Mouse (Mus musculus): Measurements from ENCODE around the gene Bcl2l13.
"Not testable (repeated sequence)": the region's sequence is repeated elsewhere in the genome, so short reads cannot be mapped to it uniquely, and the experiment has no call there.

Bcl2l13 gene

GRCm38 (mm10) chr6:120835474-120836374 lies at the start of gene Bcl2l13:
Gene Bcl2l13, plus strand, starts transcription at chr6:120836212.
- DNase-seq, result peak; percentile 95 to 98

GRCm38 (mm10) chr6:120788068-120788607 lies 47.9 kb upstream of the Bcl2l13 start:
- no peak for DNase-seq

- no peak for DNase-seq
Measured at GRCm38 (mm10) chr6:120788904-120789303, 47.1 kb upstream of the Bcl2l13 start.

DNA sequence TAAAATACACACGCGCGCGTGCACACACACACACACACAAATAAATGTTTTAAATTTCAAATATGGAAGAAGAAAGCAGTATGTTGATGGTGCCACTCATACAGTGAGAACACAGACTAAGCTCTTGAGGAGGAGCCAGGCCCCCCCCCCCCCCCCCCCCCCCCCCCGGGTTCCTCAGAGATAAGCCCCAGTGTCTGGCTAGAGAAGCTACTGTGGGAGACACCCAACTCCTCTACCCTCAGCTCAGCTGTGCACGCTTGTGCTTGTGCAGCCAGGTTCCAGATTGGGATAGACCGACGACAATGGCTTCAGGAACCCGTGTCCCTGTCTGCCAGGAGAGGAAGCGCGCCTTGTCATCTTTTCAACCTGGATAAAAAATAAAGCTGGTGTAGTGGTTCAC lies 45.9 kb upstream of the Bcl2l13 start:
- no peak for DNase-seq

DNA sequence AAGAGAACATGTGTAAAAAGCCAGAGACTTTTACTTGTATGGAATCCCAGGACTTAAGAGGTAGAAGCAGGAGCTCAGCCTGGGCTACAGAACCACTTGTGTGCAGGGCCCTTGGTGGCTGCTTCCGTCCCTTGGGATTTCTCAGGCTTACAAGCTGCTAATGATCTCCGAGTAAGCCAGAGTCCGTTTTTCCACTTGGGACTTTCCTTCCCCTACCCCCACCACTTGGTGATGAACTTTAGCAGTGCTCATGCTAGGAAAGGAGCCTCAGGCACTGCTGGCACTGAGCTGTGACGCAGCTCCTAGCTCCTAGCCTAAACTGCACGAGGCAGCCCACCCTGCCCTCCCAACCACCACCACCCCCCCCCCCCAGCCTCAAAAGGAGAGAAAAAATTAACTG lies 45.3 kb upstream of the Bcl2l13 start:
- no peak for DNase-seq

DNA sequence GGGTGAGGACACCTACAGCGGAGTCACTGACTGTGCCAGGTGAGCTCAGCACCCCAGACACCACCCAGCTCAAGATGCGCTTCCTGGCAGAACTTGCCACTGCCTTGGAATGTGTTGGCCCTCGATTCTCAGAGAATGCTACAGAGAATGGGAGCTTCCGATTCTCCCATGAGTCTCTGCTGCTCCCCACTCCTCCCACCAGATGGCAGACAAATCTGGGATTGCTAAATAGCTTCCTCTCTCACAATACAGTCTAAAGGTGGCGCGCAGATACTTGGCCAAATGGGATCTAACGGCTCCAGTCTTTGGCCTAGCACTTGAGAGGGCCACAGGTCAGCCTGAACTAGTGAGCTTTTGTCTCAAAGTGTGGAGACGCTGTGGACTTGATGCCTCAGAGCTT lies 43.1 kb upstream of the Bcl2l13 start:
- DNase-seq, result no peak

DNA sequence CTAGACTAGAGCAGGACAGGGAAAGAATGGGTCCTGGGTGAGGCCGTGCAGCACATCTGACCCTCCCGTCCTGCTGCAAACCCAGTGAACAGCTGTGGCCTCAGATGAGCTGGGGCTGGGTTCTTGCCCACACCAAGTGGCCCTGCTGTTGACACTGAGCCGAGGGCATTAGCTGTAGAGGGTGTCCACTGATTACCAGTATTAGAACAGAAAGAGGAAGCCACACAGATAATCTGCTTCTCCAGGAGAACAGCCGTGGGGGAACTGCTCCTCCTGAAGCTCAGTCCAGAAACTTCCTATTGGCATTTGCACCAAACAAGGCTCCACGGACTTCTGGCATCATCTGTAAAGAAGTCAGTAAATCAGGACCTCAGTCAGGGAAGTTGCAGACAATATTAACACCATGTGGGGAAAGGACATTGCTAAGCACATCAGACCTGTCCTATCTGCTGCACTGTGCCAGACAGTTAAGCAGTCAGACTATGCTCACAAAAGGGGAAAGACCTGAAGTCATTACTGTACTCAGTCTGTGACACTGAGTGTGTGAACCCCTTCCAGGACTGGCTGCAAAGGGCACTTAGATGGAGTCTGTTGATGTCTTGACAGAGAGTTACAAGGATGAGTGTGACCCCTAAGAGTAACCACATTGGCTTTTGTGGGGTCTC lies 40.5 kb upstream of the Bcl2l13 start:
- DNase-seq, result no peak

DNA sequence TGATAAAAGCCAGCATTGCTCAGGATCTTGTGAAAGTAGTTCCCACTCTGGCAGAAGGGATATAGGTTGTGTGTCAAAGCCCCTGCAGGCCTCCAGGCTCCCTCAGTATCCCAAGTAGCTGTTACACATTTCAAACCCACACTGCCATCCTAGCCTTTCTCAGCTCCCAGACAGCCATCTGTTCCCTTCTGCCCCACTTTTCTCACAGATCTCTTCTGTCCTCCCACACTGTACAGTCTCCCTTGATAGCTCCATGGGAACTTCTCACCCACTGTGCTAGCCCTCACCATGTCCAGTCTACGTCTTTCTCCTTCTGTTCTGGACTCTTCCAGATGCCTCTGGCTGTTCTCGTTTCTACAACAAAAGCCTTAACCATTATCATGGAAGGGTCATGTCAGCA lies 39.9 kb upstream of the Bcl2l13 start:
- DNase-seq, result no peak

- no peak for DNase-seq
Measured at GRCm38 (mm10) chr6:120798019-120798418, 38.0 kb upstream of the Bcl2l13 start.

GRCm38 (mm10) chr6:120798905-120799304 lies 37.1 kb upstream of the Bcl2l13 start:
- no peak for DNase-seq

GRCm38 (mm10) chr6:120799581-120800041 lies 36.4 kb upstream of the Bcl2l13 start:
- DNase-seq, result no peak

DNA sequence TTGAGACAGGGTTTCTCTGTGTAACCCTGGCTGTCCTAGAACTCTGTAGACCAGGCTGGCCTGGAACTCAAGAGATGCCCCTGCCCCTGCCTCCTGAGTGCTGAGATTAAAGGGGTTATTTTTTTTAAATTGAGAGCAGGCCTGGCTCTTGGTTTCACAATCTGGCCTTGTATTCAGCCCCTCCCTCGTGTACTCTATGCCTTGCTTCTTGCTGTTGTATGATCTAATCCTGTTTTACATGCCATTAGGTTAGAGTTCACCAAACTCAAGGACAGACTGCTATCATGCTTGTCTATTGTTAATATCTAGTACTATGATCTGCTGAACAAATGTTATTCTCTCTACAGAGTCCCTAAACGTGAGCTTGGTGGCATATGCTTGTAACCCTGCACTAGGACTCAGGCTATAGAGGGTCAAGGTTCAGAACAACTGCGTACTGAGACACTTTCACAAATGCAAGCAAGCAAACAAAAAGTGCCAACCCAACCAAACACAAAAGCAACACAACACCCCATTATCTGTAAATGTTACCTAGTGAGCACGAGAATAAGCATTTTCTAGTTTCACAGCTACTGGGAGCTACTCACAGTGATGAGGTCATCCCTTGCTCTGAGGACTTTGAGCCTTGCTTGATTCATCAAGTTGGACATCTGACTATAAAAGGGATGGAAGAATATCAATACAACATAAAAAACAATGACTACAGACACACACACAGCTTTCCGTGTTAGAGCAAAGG lies 28.8 kb upstream of the Bcl2l13 start:
- no peak for DNase-seq

DNA sequence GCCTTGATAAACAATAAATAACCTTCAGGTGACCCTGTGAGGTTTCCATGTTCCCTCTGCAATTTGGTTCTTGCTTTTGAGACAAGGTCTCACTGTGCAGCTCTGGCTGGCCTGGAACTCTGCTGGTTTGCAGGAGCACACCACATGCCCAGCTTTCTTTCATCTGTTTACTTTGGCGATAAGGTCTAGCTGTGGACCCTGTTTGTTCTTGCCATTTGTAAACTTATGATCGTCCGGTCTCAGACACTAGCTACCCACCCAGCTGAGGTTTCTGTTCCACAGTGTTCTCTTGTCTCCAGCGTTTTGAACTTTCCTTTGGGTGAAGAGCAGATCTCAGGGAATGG lies 28.3 kb upstream of the Bcl2l13 start:
- DNase-seq, result no peak

DNA sequence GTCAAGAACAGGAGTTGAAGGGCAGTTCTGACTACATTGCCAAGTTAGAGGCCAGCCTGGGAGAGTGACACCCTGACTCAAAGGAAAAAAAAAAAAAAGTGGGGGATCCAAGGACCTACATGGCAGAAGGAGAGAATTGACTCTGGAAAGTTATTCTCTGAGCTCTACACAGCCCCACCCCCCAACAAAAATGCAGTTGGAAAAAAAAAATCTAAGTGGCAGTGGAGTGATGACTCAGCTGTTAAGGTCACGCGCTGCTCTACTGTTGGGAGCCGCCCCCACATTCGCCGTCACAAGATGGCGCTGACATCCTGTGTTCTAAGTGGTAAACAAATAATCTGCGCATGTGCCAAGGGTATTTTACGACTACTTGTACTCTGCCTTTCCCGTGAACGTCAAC lies 24.0 kb upstream of the Bcl2l13 start:
- not testable (repeated sequence) for DNase-seq

GRCm38 (mm10) chr6:120819294-120819693 lies 16.7 kb upstream of the Bcl2l13 start:
- peak; percentile 21 to 51 for DNase-seq

- DNase-seq, result peak; percentile 29 to 44
Measured at GRCm38 (mm10) chr6:120820144-120820543, 15.9 kb upstream of the Bcl2l13 start.

- no peak for DNase-seq
Measured at GRCm38 (mm10) chr6:120820941-120821340, 15.1 kb upstream of the Bcl2l13 start.

- no peak for DNase-seq
Measured at GRCm38 (mm10) chr6:120821715-120822114, 14.3 kb upstream of the Bcl2l13 start.

GRCm38 (mm10) chr6:120822307-120822928 lies 13.6 kb upstream of the Bcl2l13 start, which contains the start of gene Atp6v1e1:
Gene Atp6v1e1, minus strand, starts transcription at chr6:120822793.
- peak; percentile 94 to 96 for DNase-seq

- DNase-seq, result peak; percentile 22 to 32
Measured at GRCm38 (mm10) chr6:120822937-120823614, 12.9 kb upstream of the Bcl2l13 start.

DNA sequence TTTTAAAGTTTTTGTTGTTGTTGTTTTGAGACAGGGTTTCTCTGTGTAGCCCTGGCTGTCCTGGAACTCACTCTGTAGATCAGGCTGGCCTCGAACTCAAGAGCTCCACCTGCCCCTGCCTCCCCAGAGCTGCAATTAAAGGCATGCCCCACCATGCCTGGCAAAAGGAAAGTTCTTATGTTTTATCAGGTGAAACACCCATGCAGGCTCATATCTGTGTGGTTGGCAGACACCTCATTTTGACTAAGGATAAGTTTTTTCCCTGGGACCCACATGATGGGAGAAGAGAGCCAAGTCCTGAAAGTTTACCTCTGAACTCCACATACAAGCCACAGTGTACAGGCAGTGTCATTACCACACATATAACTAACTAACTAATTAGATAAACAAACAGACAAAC lies 6.0 kb upstream of the Bcl2l13 start:
- DNase-seq, result no peak
